Mouse (Mus musculus) limb, embryonic 14.5 days (tissue): Measurements from ENCODE around the gene Rgcc. TPM values are rescaled to one million over a fixed set of nuclear protein-coding genes. Genes with fewer than 3 reads are reported as not detected.

Source experiments
- ATAC-seq: fragments of 200-750 bp; cut with Nextera tagmentation; 2 replicates; pipeline ENCODE4 v1.8.0; 2017; ENCODE audit warnings: low read depth, moderate number of reproducible peaks, moderate TSS enrichment; ENCODE audit not compliant: low FRiP score
- DNase-seq: peaks from one replicate; pipeline ENCODE4 v3.0.0-alpha.2; 2015; ENCODE audit warnings: low spot score
- H3K27ac ChIP-seq: fragments of 300-500 bp; sonication (generic); replicated peaks from 2 replicates; pipeline ENCODE4 v1.5.1; 2014; ENCODE audit warnings: low read depth, mild to moderate bottlenecking, low read length, moderate library complexity, mixed read lengths
- H3K27me3 ChIP-seq: fragments of 300-500 bp; sonication (generic); 2 replicates; pipeline ENCODE4 v1.6.1; 2014; ENCODE audit warnings: low read length, mixed read lengths; ENCODE audit not compliant: control insufficient read depth, insufficient read depth
- H3K36me3 ChIP-seq: fragments of 300-500 bp; sonication (generic); 2 replicates; pipeline ENCODE4 v1.6.1; 2014; ENCODE audit warnings: mild to moderate bottlenecking, low read length, moderate library complexity, mixed read lengths; ENCODE audit not compliant: control insufficient read depth, insufficient read depth
- H3K4me1 ChIP-seq: fragments of 300-500 bp; sonication (generic); 2 replicates; pipeline ENCODE4 v1.6.1; 2014; ENCODE audit warnings: antibody characterized with exemption, low read length, mixed read lengths; ENCODE audit not compliant: control insufficient read depth, insufficient read depth
- H3K4me2 ChIP-seq: fragments of 300-500 bp; sonication (generic); replicated peaks from 2 replicates; pipeline ENCODE4 v1.6.1; 2014; ENCODE audit warnings: low read depth, mild to moderate bottlenecking, low read length, moderate library complexity; ENCODE audit not compliant: severe bottlenecking
- H3K4me3 ChIP-seq: fragments of 300-500 bp; sonication (generic); replicated peaks from 2 replicates; pipeline ENCODE4 v1.5.1; 2014; ENCODE audit warnings: low read length
- H3K9ac ChIP-seq: fragments of 300-500 bp; sonication (generic); 2 replicates; pipeline ENCODE4 v1.6.1; 2014; ENCODE audit warnings: mild to moderate bottlenecking, low read depth, low read length, moderate library complexity; ENCODE audit not compliant: severe bottlenecking
- H3K9me3 ChIP-seq: fragments of 300-500 bp; sonication (generic); 2 replicates; pipeline ENCODE4 v1.6.1; 2016; ENCODE audit warnings: low read length; ENCODE audit not compliant: control insufficient read depth
- POLR2A ChIP-seq: fragments of 200-500 bp; IDR thresholded peaks from 2 replicates; pipeline ENCODE4 v1.8.0; 2012; ENCODE audit warnings: inconsistent platforms, mild to moderate bottlenecking, moderate library complexity, borderline replicate concordance; ENCODE audit not compliant: insufficient read depth, insufficient read length; ENCODE audit errors: extremely low read depth
- WGBS: fragments of 180-500 bp; shearing (Covaris S2); extraction: QIAGEN DNeasy Blood & Tissue Kit; methylation state at CpG from one replicate; pipeline ENCODE4 v1.1.7; 2014; 5-methylcytosine and 5-hydroxymethylcytosine counted together
- polyA plus RNA-seq, 2 experiments: library from polyadenylated mRNA; depleted of rRNA in 1 of 2; stranded (reverse) in 1 of 2; unstranded in 1 of 2; fragments of >200 nt; fragmentation: Nextera tagmentation in 1 of 2; extraction: Ambion mirVana in 1 of 2; gene quantifications; 2 replicates each; pipeline versions ENCODE4 v1.2.1 to v1.2.3; 2012 to 2014

Gene Rgcc
- polyA plus RNA-seq, 2 experiments = 55.9 to 65.0 TPM

- ATAC-seq = no peak
Measured at GRCm38 (mm10) chr14:79308364-79308763, 6.9 kb upstream of the Rgcc start.

GRCm38 (mm10) chr14:79307908-79308307 is 6.5 kb upstream of the Rgcc start:
- ATAC-seq (no peak), DNase-seq (no peak)
- Histone ChIP-seq H3K27me3 (no peaks in the 10 kb centered on the region), H3K4me1 (no peaks in the 10 kb centered on the region; the same call in 1 of the 2 replicates), H3K9me3 (no peaks in the 10 kb centered on the region), H3K4me2 (no peak overlapping the region), H3K27ac (no peak overlapping the region), H3K9ac (no peak overlapping the region), H3K4me3 (no peak overlapping the region), H3K36me3 (no peaks in the 10 kb centered on the region)
- WGBS = 65% methylated on average over 5 of the region's 5 CpGs
- TF ChIP-seq POLR2A = no peak

More at GRCm38 (mm10) chr14:79308364-79308763, 6.9 kb upstream of the Rgcc start:
- 43% methylated on average over 4 of the region's 4 CpGs for WGBS
- no peak for DNase-seq
- Histone ChIP-seq H3K4me3 (no peak overlapping the region), H3K4me2 (no peak overlapping the region), H3K4me1 (no peaks in the 10 kb centered on the region; the same call in 1 of the 2 replicates), H3K27me3 (no peaks in the 10 kb centered on the region), H3K36me3 (no peaks in the 10 kb centered on the region), H3K9ac (no peak overlapping the region), H3K9me3 (no peaks in the 10 kb centered on the region), H3K27ac (no peak overlapping the region)
- no peak for TF ChIP-seq POLR2A

GRCm38 (mm10) chr14:79307138-79307537 is 5.7 kb upstream of the Rgcc start:
- Histone ChIP-seq H3K36me3 (no peaks in the 10 kb centered on the region), H3K4me1 (no peaks in the 10 kb centered on the region; the same call in 1 of the 2 replicates), H3K27me3 (no peaks in the 10 kb centered on the region), H3K9ac (no peak overlapping the region), H3K27ac (no peak overlapping the region), H3K9me3 (no peaks in the 10 kb centered on the region), H3K4me2 (no peak overlapping the region), H3K4me3 (no peak overlapping the region)
- no peak for DNase-seq
- TF ChIP-seq POLR2A = no peak
- ATAC-seq = no peak
- WGBS = 88% methylated on average over 7 of the region's 7 CpGs

GRCm38 (mm10) chr14:79304873-79305464 is 3.5 kb upstream of the Rgcc start:
- H3K4me3 ChIP-seq = no peak overlapping the region
- no peak for TF ChIP-seq POLR2A
- WGBS = 84% methylated on average over 6 of the region's 6 CpGs
- H3K27ac ChIP-seq = no peak overlapping the region
- H3K4me2 ChIP-seq = no peak overlapping the region
- peaks cover 8% of the 10 kb centered on the region for H3K4me1 ChIP-seq
- no peak overlapping the region for H3K9ac ChIP-seq
- no peaks in the 10 kb centered on the region for H3K9me3 ChIP-seq
- DNase-seq = no peak
- ATAC-seq = no peak
- H3K27me3 ChIP-seq = 0 out of 2 replicates have a peak, but pooled peaks cover 3% of the 10 kb centered on the region
- H3K36me3 ChIP-seq = no peaks in the 10 kb centered on the region

GRCm38 (mm10) chr14:79303150-79303549 is 1.7 kb upstream of the Rgcc start:
- no peak for TF ChIP-seq POLR2A
- no peaks in the 10 kb centered on the region for H3K36me3 ChIP-seq
- H3K27me3 ChIP-seq = 0 out of 2 replicates have a peak, but pooled peaks cover 3% of the 10 kb centered on the region
- H3K9me3 ChIP-seq = no peaks in the 10 kb centered on the region
- 64% methylated on average over 2 of the region's 2 CpGs for WGBS
- no peak overlapping the region for H3K4me2 ChIP-seq
- no peak overlapping the region for H3K4me3 ChIP-seq
- ATAC-seq (no peak), DNase-seq (no peak)
- peaks cover 8% of the 10 kb centered on the region for H3K4me1 ChIP-seq
- no peak overlapping the region for H3K9ac ChIP-seq
- H3K27ac ChIP-seq = no peak overlapping the region
